Mouse (Mus musculus): ENCODE data around the gene Oosp3. TPM values are rescaled to one million over a fixed set of nuclear protein-coding genes. Genes with fewer than 3 reads are reported as not detected.

Gene Oosp3
- polyA plus RNA-seq, 1 experiment = not detected

DNA sequence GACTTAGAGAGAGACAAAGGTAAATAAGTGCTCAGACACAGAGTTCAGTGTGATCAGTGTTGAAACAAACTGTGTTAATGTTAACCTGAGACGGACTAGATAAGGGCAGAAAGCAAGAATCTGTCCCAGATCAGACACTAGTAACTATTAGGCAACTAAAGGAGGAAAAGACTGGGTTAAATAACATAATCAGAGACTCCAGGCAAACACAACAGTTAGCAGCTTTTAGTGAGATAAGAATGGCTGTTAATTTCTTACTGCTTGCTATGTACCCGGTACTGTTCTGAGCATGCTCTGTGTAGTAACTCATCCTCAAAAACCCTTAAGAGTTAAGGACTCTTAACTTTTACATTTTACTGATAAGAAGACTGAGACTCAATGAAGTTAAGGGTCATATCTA lies 29.1 kb downstream of the Oosp3 start:
- TF ChIP-seq POLR2A (IDR thresholded peaks at IDR 0.05; ENCODE audit: borderline replicate concordance, extremely low read depth, insufficient read depth, insufficient read length, poor library complexity, severe bottlenecking) (no peak), CTCF (IDR thresholded peaks at IDR 0.05; ENCODE audit: borderline replicate concordance, extremely low read depth, insufficient read depth, insufficient read length) (no peak)
- DNase-seq (ENCODE audit: low read depth) = no peak

- TF ChIP-seq CTCF (IDR thresholded peaks at IDR 0.05; ENCODE audit: borderline replicate concordance, extremely low read depth, insufficient read depth, insufficient read length) = no peak
- TF ChIP-seq POLR2A (IDR thresholded peaks at IDR 0.05; ENCODE audit: borderline replicate concordance, extremely low read depth, insufficient read depth, insufficient read length, poor library complexity, severe bottlenecking) = no peak
- no peak for DNase-seq (ENCODE audit: low read depth)
Measured at GRCm38 (mm10) chr19:11727304-11727703, 30.4 kb downstream of the Oosp3 start.

- TF ChIP-seq POLR2A (IDR thresholded peaks at IDR 0.05; ENCODE audit: borderline replicate concordance, extremely low read depth, insufficient read depth, insufficient read length, poor library complexity, severe bottlenecking) (no peak), CTCF (IDR thresholded peaks at IDR 0.05; ENCODE audit: borderline replicate concordance, extremely low read depth, insufficient read depth, insufficient read length) (no peak)
- DNase-seq (ENCODE audit: low read depth) = no peak
Measured at GRCm38 (mm10) chr19:11730278-11730677, 33.4 kb downstream of the Oosp3 start.

DNA sequence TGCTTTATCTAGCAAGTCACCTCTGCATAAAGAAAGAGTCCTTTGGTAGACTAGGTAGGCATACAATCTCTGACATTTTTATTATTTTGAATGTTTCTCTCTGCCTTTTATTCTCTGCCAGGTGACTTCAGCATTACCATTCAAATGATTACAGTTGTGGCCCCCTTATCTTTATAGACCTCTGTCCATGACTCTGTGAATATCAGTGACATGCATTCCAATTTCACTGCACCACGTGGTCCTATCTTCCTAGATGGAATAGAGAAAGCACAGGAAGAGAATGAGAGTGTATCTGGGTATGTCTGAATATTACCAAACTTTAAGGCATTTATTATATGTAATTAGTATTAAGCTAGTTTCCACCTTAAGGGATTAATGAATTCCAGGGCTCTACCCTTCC lies 39.6 kb downstream of the Oosp3 start:
- no peak for TF ChIP-seq POLR2A (IDR thresholded peaks at IDR 0.05; ENCODE audit: borderline replicate concordance, extremely low read depth, insufficient read depth, insufficient read length, poor library complexity, severe bottlenecking)
- no peak for DNase-seq (ENCODE audit: low read depth)

DNA sequence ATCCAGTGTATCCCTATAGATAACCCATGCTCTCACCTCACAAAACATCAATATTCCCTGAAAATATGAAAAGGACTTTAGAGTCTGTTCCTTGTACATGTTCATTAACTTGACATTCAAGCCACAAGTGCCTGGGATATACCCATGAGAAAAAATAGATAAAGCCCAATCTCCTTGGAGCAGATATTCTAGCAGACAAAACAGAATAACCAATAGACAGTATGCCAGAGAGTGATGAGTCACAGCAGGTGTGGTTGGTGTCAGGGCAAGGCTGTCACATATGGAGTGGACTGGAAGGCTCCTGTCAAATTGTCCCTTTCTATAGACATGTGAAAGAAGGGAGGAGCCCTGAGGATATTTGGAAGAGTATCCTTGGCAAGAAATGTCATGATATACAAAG lies 48.8 kb downstream of the Oosp3 start:
- TF ChIP-seq POLR2A (IDR thresholded peaks at IDR 0.05; ENCODE audit: borderline replicate concordance, extremely low read depth, insufficient read depth, insufficient read length, poor library complexity, severe bottlenecking) (no peak), CTCF (IDR thresholded peaks at IDR 0.05; ENCODE audit: borderline replicate concordance, extremely low read depth, insufficient read depth, insufficient read length) (no peak)
- no peak for DNase-seq (ENCODE audit: low read depth)

- DNase-seq (ENCODE audit: low read depth) = no peak
- no peak for TF ChIP-seq POLR2A (IDR thresholded peaks at IDR 0.05; ENCODE audit: borderline replicate concordance, extremely low read depth, insufficient read depth, insufficient read length, poor library complexity, severe bottlenecking)
- TF ChIP-seq CTCF (IDR thresholded peaks at IDR 0.05; ENCODE audit: borderline replicate concordance, extremely low read depth, insufficient read depth, insufficient read length) = no peak
Measured at GRCm38 (mm10) chr19:11747298-11747697, 50.4 kb downstream of the Oosp3 start, which contains the start of gene Gif. Gene Gif, plus strand, starts transcription at chr19:11747554.

Other genes starting within 250 kb of the Oosp3 start
- gene Ms4a6c, start 227.7 kb upstream of the Oosp3 start, polyA plus RNA-seq (2012; rRNA removed) = 1.4 and 1.6 TPM in 2 replicates
- gene Gm8369, start 211.1 kb upstream of the Oosp3 start, polyA plus RNA-seq (2012; rRNA removed) = 0.13 TPM in 1 of 2 replicates, not detected in the other
- gene Ms4a6b, start 180.5 kb upstream of the Oosp3 start, polyA plus RNA-seq (2012; rRNA removed) = 1.7 and 2.7 TPM in 2 replicates
- gene Ms4a4d, start 160.3 kb upstream of the Oosp3 start, polyA plus RNA-seq (2012; rRNA removed) = 0.11 TPM in 1 of 2 replicates, not detected in the other
- gene Ms4a6d, start 92.2 kb upstream of the Oosp3 start, polyA plus RNA-seq (2012; rRNA removed) = 1.7 TPM in 2 replicates
- gene Ms4a2, start 73.3 kb upstream of the Oosp3 start, polyA plus RNA-seq (2012; rRNA removed) = 0.11 and 0.14 TPM in 2 replicates
- not detected in 2 replicates for gene Ms4a3, start 56.2 kb upstream of the Oosp3 start, polyA plus RNA-seq (2012; rRNA removed)
- gene Oosp2, start 36.5 kb upstream of the Oosp3 start, polyA plus RNA-seq (2012; rRNA removed) = not detected in 2 replicates
- gene Oosp1, start 5.9 kb upstream of the Oosp3 start, polyA plus RNA-seq (2012; rRNA removed) = not detected in 2 replicates
- gene Gif, start 50.5 kb downstream of the Oosp3 start, polyA plus RNA-seq (2012; rRNA removed) = not detected in 2 replicates
- 28.6 and 31.2 TPM in 2 replicates for gene Mrpl16, start 73.3 kb downstream of the Oosp3 start, polyA plus RNA-seq (2012; rRNA removed)
- 29.7 and 35.7 TPM in 2 replicates for gene Stx3, start 122.3 kb downstream of the Oosp3 start, polyA plus RNA-seq (2012; rRNA removed)
- gene Olfr1417, start 142.2 kb downstream of the Oosp3 start, polyA plus RNA-seq (2012; rRNA removed) = 0.05 TPM in 1 of 2 replicates, not detected in the other
- gene Olfr1418, start 164.0 kb downstream of the Oosp3 start, polyA plus RNA-seq (2012; rRNA removed) = not detected in 2 replicates
- gene Olfr1419, start 178.1 kb downstream of the Oosp3 start, polyA plus RNA-seq (2012; rRNA removed) = 0.05 TPM in 2 replicates
- gene Olfr1420, start 189.5 kb downstream of the Oosp3 start, polyA plus RNA-seq (2012; rRNA removed) = not detected in 2 replicates
- gene Patl1, start 215.3 kb downstream of the Oosp3 start, polyA plus RNA-seq (2012; rRNA removed) = 38.0 and 38.6 TPM in 2 replicates